Mouse (Mus musculus) lung, postnatal 0 days (tissue): ENCODE data around the gene Prlh. TPM values are rescaled to one million over a fixed set of nuclear protein-coding genes. Genes with fewer than 3 reads are reported as not detected.

Experiments used
- ATAC-seq: fragments of 200-750 bp; cut with Nextera tagmentation; 2 replicates; pipeline ENCODE4 v1.8.0; 2017; ENCODE audit warnings: moderate library complexity
- DNase-seq: peaks from one replicate; pipeline ENCODE4 v3.0.0-alpha.2; 2016; ENCODE audit warnings: low spot score
- H3K27ac ChIP-seq: fragments of 300-500 bp; sonication (generic); 2 replicates; pipeline ENCODE4 v1.5.1; 2014; ENCODE audit warnings: antibody characterized with exemption, mild to moderate bottlenecking, low read length, mixed read lengths
- H3K27me3 ChIP-seq: fragments of 300-500 bp; sonication (generic); replicated peaks from 2 replicates; pipeline ENCODE4 v1.6.1; 2014; ENCODE audit warnings: low read length, mixed read lengths; ENCODE audit not compliant: insufficient read depth
- H3K36me3 ChIP-seq: fragments of 300-500 bp; sonication (generic); 2 replicates; pipeline ENCODE4 v1.6.1; 2014; ENCODE audit warnings: low read length, mixed read lengths; ENCODE audit not compliant: insufficient read depth
- H3K4me1 ChIP-seq: fragments of 300-500 bp; sonication (generic); 2 replicates; pipeline ENCODE4 v1.6.1; 2014; ENCODE audit warnings: antibody characterized with exemption, low read depth, low read length, mixed read lengths; ENCODE audit not compliant: insufficient read depth
- H3K4me2 ChIP-seq: fragments of 300-500 bp; sonication (generic); replicated peaks from 2 replicates; pipeline ENCODE4 v1.6.1; 2014; ENCODE audit warnings: low read depth, mild to moderate bottlenecking, low read length, moderate library complexity, mixed read lengths
- H3K4me3 ChIP-seq: fragments of 300-500 bp; sonication (generic); 2 replicates; pipeline ENCODE4 v1.5.1; 2014; ENCODE audit warnings: low read depth, low read length
- H3K9ac ChIP-seq: fragments of 300-500 bp; sonication (generic); replicated peaks from 2 replicates; pipeline ENCODE4 v1.6.1; 2014; ENCODE audit warnings: low read depth, mild to moderate bottlenecking
- H3K9me3 ChIP-seq: fragments of 300-500 bp; sonication (generic); 2 replicates; pipeline ENCODE4 v1.6.1; 2016; ENCODE audit warnings: low read length, mixed read lengths
- CTCF ChIP-seq: IDR thresholded peaks from 2 replicates; pipeline ENCODE4 v1.5.1; 2016; ENCODE audit warnings: antibody characterized with exemption, mild to moderate bottlenecking
- EP300 ChIP-seq: IDR thresholded peaks from 2 replicates; pipeline ENCODE4 v1.6.1; 2016; ENCODE audit warnings: antibody characterized with exemption, mild to moderate bottlenecking, control low read depth
- whole genome bisulfite sequencing: fragments of 180-500 bp; shearing (Covaris S2); extraction: QIAGEN DNeasy Blood & Tissue Kit; methylation state at CpG from one replicate; pipeline ENCODE4 v1.1.7; 2014; 5-methylcytosine and 5-hydroxymethylcytosine counted together
- polyA plus RNA-seq: library from polyadenylated mRNA; unstranded; fragments of >200 nt; fragmentation: Nextera tagmentation; extraction: Ambion mirVana; gene quantifications from 2 replicates; pipeline ENCODE4 v1.2.1, GENCODE M21; 2015

Prlh gene
- polyA plus RNA-seq, 1 experiment from 2014 or later: not detected

- 78% methylated on average over 3 of the region's 3 CpGs for WGBS
- no peaks in the 10 kb centered on the region for H3K9me3 ChIP-seq
- no peaks in the 10 kb centered on the region for H3K36me3 ChIP-seq
- no peak overlapping the region for H3K9ac ChIP-seq
- no peaks in the 10 kb centered on the region for H3K27me3 ChIP-seq
- peaks cover 13% of the 10 kb centered on the region for H3K4me1 ChIP-seq
- ATAC-seq (no peak), DNase-seq (no peak)
- no peak overlapping the region for H3K4me2 ChIP-seq
- H3K4me3 ChIP-seq: no peak overlapping the region
- TF ChIP-seq CTCF: no peak
- TF ChIP-seq EP300: no peak
- H3K27ac ChIP-seq: no peak overlapping the region
These were observed 48.2 kb downstream of the Prlh start for GRCm38 (mm10) chr1:91001101-91001500.

- Histone ChIP-seq H3K4me3 (no peak overlapping the region), H3K4me1 (peaks cover 13% of the 10 kb centered on the region), H3K9ac (no peak overlapping the region), H3K4me2 (no peak overlapping the region), H3K36me3 (no peaks in the 10 kb centered on the region), H3K27ac (no peak overlapping the region), H3K27me3 (no peaks in the 10 kb centered on the region), H3K9me3 (no peaks in the 10 kb centered on the region)
- ATAC-seq: no peak
- no peak for TF ChIP-seq EP300
- TF ChIP-seq CTCF: no peak
- 80% methylated on average over 3 of the region's 3 CpGs for WGBS
- no peak for DNase-seq
These were observed 49.1 kb downstream of the Prlh start for GRCm38 (mm10) chr1:91001871-91002539.

GRCm38 (mm10) chr1:91002641-91003040 lies 49.7 kb downstream of the Prlh start:
- Histone ChIP-seq H3K4me2 (no peak overlapping the region), H3K27ac (no peak overlapping the region)
- no peak for ATAC-seq

More at GRCm38 (mm10) chr1:91002641-91003040, 49.7 kb downstream of the Prlh start:
- WGBS: 69% methylated on average over 3 of the region's 3 CpGs
- Histone ChIP-seq H3K36me3 (no peaks in the 10 kb centered on the region), H3K27me3 (no peaks in the 10 kb centered on the region), H3K9ac (no peak overlapping the region), H3K4me3 (no peak overlapping the region), H3K4me1 (peaks cover 13% of the 10 kb centered on the region), H3K9me3 (no peaks in the 10 kb centered on the region)
- TF ChIP-seq CTCF (no peak), EP300 (no peak)
- no peak for DNase-seq

Other genes with a start within 250 kb of the Prlh start
- 62.4 and 62.8 TPM in 2 replicates for gene Col6a3, start 109.1 kb upstream of the Prlh start, polyA plus RNA-seq
- 2.4 and 2.7 TPM in 2 replicates for gene Mlph, start 38.0 kb upstream of the Prlh start, polyA plus RNA-seq
- 1.6 and 2.0 TPM in 2 replicates for gene Rab17, start 16.6 kb downstream of the Prlh start, polyA plus RNA-seq
- 83.1 and 101 TPM in 2 replicates for gene Lrrfip1, start 45.6 kb downstream of the Prlh start, polyA plus RNA-seq
- gene Rbm44, start 192.0 kb downstream of the Prlh start, polyA plus RNA-seq: 0.08 and 0.50 TPM in 2 replicates
- 33.8 and 49.4 TPM in 2 replicates for gene Ramp1, start 226.7 kb downstream of the Prlh start, polyA plus RNA-seq